Mouse (Mus musculus) CD4-positive, CD25-positive, alpha-beta regulatory T cell, adult 9 weeks (primary cell): ENCODE data around the gene Senp8. TPM values are rescaled to one million over a fixed set of nuclear protein-coding genes. Genes with fewer than 3 reads are reported as not detected.

Experiments used
- polyA plus RNA-seq: library from polyadenylated mRNA; unstranded; fragments of 100-300 nt; shearing (Covaris generic); gene quantifications from one replicate; pipeline ENCODE4 v1.2.1, GENCODE M21; 2017

The Senp8 gene
- polyA plus RNA-seq: 7.9 TPM

GRCm38 (mm10) chr9:59750267-59751065 lies at the start of gene Senp8, which contains the start of gene Myo9a:
Senp8 (minus strand) TSS chr9:59750710.
Myo9a (plus strand) TSS chr9:59750896.

Other genes with a start within 250 kb of the Senp8 start
- 66.1 TPM for gene Hexa, start 211.2 kb downstream of the Senp8 start, polyA plus RNA-seq
- 0.82 TPM for gene Tmem202, start 210.9 kb downstream of the Senp8 start, polyA plus RNA-seq
- gene Celf6, start 172.8 kb downstream of the Senp8 start, polyA plus RNA-seq: not detected
- gene Parp6, start 133.4 kb downstream of the Senp8 start, polyA plus RNA-seq: 34.0 TPM
- gene Pkm, start 94.3 kb downstream of the Senp8 start, polyA plus RNA-seq: 945 TPM
- gene Gramd2, start 70.6 kb downstream of the Senp8 start, polyA plus RNA-seq: not detected
- gene Myo9a, start 186 bp upstream of the Senp8 start, polyA plus RNA-seq: 30.5 TPM
- gene Nr2e3, start 209.9 kb upstream of the Senp8 start, polyA plus RNA-seq: not detected